Mouse (Mus musculus) left cerebral cortex, postnatal 14 days (tissue): Measurements from ENCODE around the gene Mrps21. TPM values are rescaled to one million over a fixed set of nuclear protein-coding genes. Genes with fewer than 3 reads are reported as not detected.
"Not testable (repeated sequence)": the region's sequence is repeated elsewhere in the genome, so short reads cannot be mapped to it uniquely, and the experiment has no call there.

Experiments
- DNase-seq, 2 experiments: peaks; one replicate each; pipeline ENCODE4 v3.0.0; 2021 to 2022; ENCODE audit warnings: low spot score in 2 of 2, mixed read lengths in 1 of 2
- intact Hi-C: fragments of 180-260 bp; cut with DNase I; formaldehyde crosslinking; loops from one replicate; pipeline ENCODE4 v1.15.1; 2025
- long read RNA-seq, 2 experiments: library from polyadenylated mRNA; stranded (forward); transcript quantifications; one replicate each; pipeline ENCODE4 v2.0.0; 2021
- total RNA-seq, 2 experiments: library from RNA; stranded (reverse); gene quantifications; 2 replicates each; pipeline ENCODE4 v1.2.3; 2021

Mrps21 gene
- 100 to 1,000 TPM; 152 to 157 TPM for total RNA-seq
- long read RNA-seq, experiment 1, transcript Mrps21-201 (3 exons, 488 nt): major isoform, 57 of 61 reads
- long read RNA-seq, experiment 1, partial matches to known transcripts: 1 of 61 reads
- long read RNA-seq, experiment 1, other reads (novel, unspliced or antisense): 3 of 61 reads
- long read RNA-seq, experiment 2, transcript Mrps21-201 (3 exons, 488 nt): major isoform, 39 of 51 reads
- long read RNA-seq, experiment 2, transcript Mrps21-202 (2 exons, 405 nt): minor isoform, 5 of 51 reads
- long read RNA-seq, experiment 2, partial matches to known transcripts: 3 of 51 reads
- long read RNA-seq, experiment 2, other reads (novel, unspliced or antisense): 4 of 51 reads

GRCm38 (mm10) chr3:95871392-95871867 lies at the start of gene Mrps21:
Gene Mrps21 (minus strand): TSS chr3:95871519.
- DNase-seq: peak; percentile 84 to 86
- intact Hi-C loops: no loop called here

- intact Hi-C loops, DNase-seq: not testable (repeated sequence)
Measured at GRCm38 (mm10) chr3:95920532-95920931, 49.2 kb upstream of the Mrps21 start.

- no peak for DNase-seq
- intact Hi-C loops: no loop called here
Measured at GRCm38 (mm10) chr3:95916760-95917159, 45.4 kb upstream of the Mrps21 start.

GRCm38 (mm10) chr3:95914706-95915105 lies 43.4 kb upstream of the Mrps21 start:
- intact Hi-C loops: no loop called here

GRCm38 (mm10) chr3:95907613-95908012 lies 36.3 kb upstream of the Mrps21 start:
- no peak for DNase-seq
- intact Hi-C loops: loop anchor here (1.0 kb wide), 1 partner anchor 25 kb away; the partner anchor contains the start of gene Ciart

More at GRCm38 (mm10) chr3:95914706-95915105, 43.4 kb upstream of the Mrps21 start:
- DNase-seq: no peak

- intact Hi-C loops: loop anchor here (1.0 kb wide), 1 partner anchor 25 kb away; the partner anchor contains the start of gene Ciart
- peak in 1 of 2 experiments; percentile 40 for DNase-seq
Measured at GRCm38 (mm10) chr3:95906860-95907259, 35.5 kb upstream of the Mrps21 start.

GRCm38 (mm10) chr3:95905940-95906492 lies 34.7 kb upstream of the Mrps21 start:
- intact Hi-C loops: no loop called here
- DNase-seq: peak in 1 of 2 experiments; percentile 56

GRCm38 (mm10) chr3:95905146-95905939 lies 34.0 kb upstream of the Mrps21 start:
- intact Hi-C loops: no loop called here
- DNase-seq: no peak

- no peak for DNase-seq
- intact Hi-C loops: no loop called here
Measured at GRCm38 (mm10) chr3:95904568-95904967, 33.2 kb upstream of the Mrps21 start, which contains the start of gene Car14. Gene Car14 (minus strand): TSS chr3:95904691.

- intact Hi-C loops: no loop called here
- DNase-seq: no peak
Measured at GRCm38 (mm10) chr3:95903753-95904502, 32.6 kb upstream of the Mrps21 start.

GRCm38 (mm10) chr3:95902643-95903042 lies 31.3 kb upstream of the Mrps21 start:
- no peak for DNase-seq

GRCm38 (mm10) chr3:95902373-95902625 lies 31.0 kb upstream of the Mrps21 start:
- intact Hi-C loops: no loop called here
- DNase-seq: no peak

More at GRCm38 (mm10) chr3:95902643-95903042, 31.3 kb upstream of the Mrps21 start:
- intact Hi-C loops: no loop called here

GRCm38 (mm10) chr3:95901616-95902372 lies 30.5 kb upstream of the Mrps21 start:
- intact Hi-C loops: no loop called here
- no peak for DNase-seq

GRCm38 (mm10) chr3:95899800-95900524 lies 28.6 kb upstream of the Mrps21 start:
- intact Hi-C loops: no loop called here
- DNase-seq: no peak

GRCm38 (mm10) chr3:95895501-95895900 lies 24.2 kb upstream of the Mrps21 start:
- intact Hi-C loops, DNase-seq: not testable (repeated sequence)

GRCm38 (mm10) chr3:95894317-95895160 lies 23.2 kb upstream of the Mrps21 start:
- DNase-seq: peak in 1 of 2 experiments; percentile 31
- intact Hi-C loops: no loop called here
